Mouse (Mus musculus) lung, embryonic 14.5 days (tissue): ENCODE data around the gene Slc15a2. TPM values are rescaled to one million over a fixed set of nuclear protein-coding genes. Genes with fewer than 3 reads are reported as not detected.

ENCODE experiments used
- ATAC-seq: fragments of 200-750 bp; cut with Nextera tagmentation; 2 replicates; pipeline ENCODE4 v1.8.0; 2017; ENCODE audit warnings: mild to moderate bottlenecking, moderate TSS enrichment, moderate library complexity; ENCODE audit not compliant: insufficient read depth
- DNase-seq: peaks from one replicate; pipeline ENCODE4 v3.0.0-alpha.2; 2015
- H3K27ac ChIP-seq: fragments of 300-500 bp; sonication (generic); 2 replicates; pipeline ENCODE4 v1.5.1; 2014; ENCODE audit warnings: low read depth, mild to moderate bottlenecking, moderate library complexity
- H3K27me3 ChIP-seq: fragments of 300-500 bp; sonication (generic); 2 replicates; pipeline ENCODE4 v1.6.1; 2014; ENCODE audit warnings: low read length, control low read depth; ENCODE audit not compliant: insufficient read depth
- H3K36me3 ChIP-seq: fragments of 300-500 bp; sonication (generic); 2 replicates; pipeline ENCODE4 v1.6.1; 2014; ENCODE audit warnings: control low read depth; ENCODE audit not compliant: insufficient read depth
- H3K4me1 ChIP-seq: fragments of 300-500 bp; sonication (generic); 2 replicates; pipeline ENCODE4 v1.6.1; 2014; ENCODE audit warnings: antibody characterized with exemption, control low read depth; ENCODE audit not compliant: insufficient read depth
- H3K4me2 ChIP-seq: fragments of 300-500 bp; sonication (generic); 2 replicates; pipeline ENCODE4 v1.6.1; 2014; ENCODE audit warnings: mild to moderate bottlenecking
- H3K4me3 ChIP-seq: fragments of 300-500 bp; sonication (generic); 2 replicates; pipeline ENCODE4 v1.5.1; 2014; ENCODE audit warnings: low read depth, low read length
- H3K9ac ChIP-seq: fragments of 300-500 bp; sonication (generic); 2 replicates; pipeline ENCODE4 v1.6.1; 2014
- H3K9me3 ChIP-seq: fragments of 300-500 bp; sonication (generic); 2 replicates; pipeline ENCODE4 v1.6.1; 2016; ENCODE audit warnings: low read depth, low read length, control low read depth
- CTCF ChIP-seq: IDR thresholded peaks from 2 replicates; pipeline ENCODE4 v1.5.1; 2016; ENCODE audit warnings: antibody characterized with exemption, low read depth
- WGBS: fragments of 180-500 bp; shearing (Covaris S2); extraction: QIAGEN DNeasy Blood & Tissue Kit; methylation state at CpG from one replicate; pipeline ENCODE4 v1.1.7; 2014; 5-methylcytosine and 5-hydroxymethylcytosine counted together
- polyA plus RNA-seq: library from polyadenylated mRNA; unstranded; fragments of >200 nt; fragmentation: Nextera tagmentation; extraction: Ambion mirVana; gene quantifications from 2 replicates; pipeline ENCODE4 v1.2.1, GENCODE M21; 2014

Gene Slc15a2
- polyA plus RNA-seq, 1 experiment from 2014 or later = 28.1 TPM

- peak; percentile 92 for ATAC-seq
- H3K4me2 ChIP-seq = no peak overlapping the region
- H3K27ac ChIP-seq = no peak overlapping the region
- no peak overlapping the region for H3K9ac ChIP-seq
- H3K27me3 ChIP-seq = no peaks in the 10 kb centered on the region
- H3K4me3 ChIP-seq = no peak overlapping the region
- peak; percentile 79 for TF ChIP-seq CTCF
- no peaks in the 10 kb centered on the region for H3K36me3 ChIP-seq
- peak; percentile 90 for DNase-seq
- whole genome bisulfite sequencing = 10% methylated on average over 7 of the region's 7 CpGs
- no peaks in the 10 kb centered on the region for H3K9me3 ChIP-seq
- no peaks in the 10 kb centered on the region for H3K4me1 ChIP-seq
These were observed 32.7 kb upstream of the Slc15a2 start for GRCm38 (mm10) chr16:36817321-36817926.

DNA sequence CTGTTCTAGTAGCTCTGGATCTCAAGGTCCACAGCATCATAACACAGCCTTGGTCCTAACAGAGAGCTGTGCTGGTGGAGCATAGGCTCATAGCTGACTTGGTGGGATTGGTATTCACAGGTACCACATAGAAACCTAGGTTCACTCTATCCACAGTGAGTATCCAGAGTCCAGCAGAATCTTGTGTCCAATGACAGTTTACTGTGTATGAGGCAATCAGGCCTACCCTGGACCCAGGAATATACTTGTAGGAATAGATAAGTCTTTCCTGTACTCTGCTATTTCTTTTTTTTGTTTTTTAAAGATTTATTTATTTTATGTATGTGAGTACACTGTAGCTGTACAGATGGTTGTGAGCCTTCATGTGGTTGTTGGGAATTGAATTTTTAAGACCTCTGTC, 32.2 kb upstream of the Slc15a2 start:
- TF ChIP-seq CTCF = no peak
- DNase-seq (no peak), ATAC-seq (peak; percentile 48; the same call in 1 of the 2 replicates)
- no peak overlapping the region for H3K9ac ChIP-seq
- no peaks in the 10 kb centered on the region for H3K27me3 ChIP-seq
- no peak overlapping the region for H3K27ac ChIP-seq
- no peak overlapping the region for H3K4me2 ChIP-seq
- no peaks in the 10 kb centered on the region for H3K9me3 ChIP-seq
- H3K36me3 ChIP-seq = no peaks in the 10 kb centered on the region
- no peaks in the 10 kb centered on the region for H3K4me1 ChIP-seq
- no peak overlapping the region for H3K4me3 ChIP-seq

DNA sequence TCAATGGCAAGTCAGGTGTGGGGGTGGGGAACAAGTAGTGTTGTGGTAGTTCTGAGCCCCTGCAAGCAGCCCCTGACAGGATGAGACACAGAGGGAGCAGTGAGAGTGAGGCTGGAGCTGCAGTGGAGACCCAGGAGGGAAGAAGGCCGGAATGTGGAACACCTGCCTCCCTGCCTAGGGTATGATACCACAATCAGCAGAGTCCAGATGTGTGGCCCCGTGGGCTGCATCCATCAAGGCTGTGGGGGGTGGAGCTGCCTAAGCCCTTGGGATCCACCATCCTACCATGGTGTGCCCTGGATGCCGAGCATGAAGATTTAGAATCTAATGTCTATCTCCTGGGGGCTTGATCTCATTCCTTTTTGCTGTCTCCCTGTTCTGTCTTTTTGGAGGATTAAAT, 28.9 kb upstream of the Slc15a2 start:
- no peaks in the 10 kb centered on the region for H3K36me3 ChIP-seq
- TF ChIP-seq CTCF = no peak
- no peaks in the 10 kb centered on the region for H3K27me3 ChIP-seq
- 51% methylated on average over 2 of the region's 3 CpGs for WGBS
- H3K4me1 ChIP-seq = no peaks in the 10 kb centered on the region
- H3K4me3 ChIP-seq = no peak overlapping the region
- H3K27ac ChIP-seq = no peak overlapping the region
- H3K9me3 ChIP-seq = no peaks in the 10 kb centered on the region
- H3K4me2 ChIP-seq = no peak overlapping the region
- no peak overlapping the region for H3K9ac ChIP-seq
- no peak for DNase-seq
- ATAC-seq = no peak

DNA sequence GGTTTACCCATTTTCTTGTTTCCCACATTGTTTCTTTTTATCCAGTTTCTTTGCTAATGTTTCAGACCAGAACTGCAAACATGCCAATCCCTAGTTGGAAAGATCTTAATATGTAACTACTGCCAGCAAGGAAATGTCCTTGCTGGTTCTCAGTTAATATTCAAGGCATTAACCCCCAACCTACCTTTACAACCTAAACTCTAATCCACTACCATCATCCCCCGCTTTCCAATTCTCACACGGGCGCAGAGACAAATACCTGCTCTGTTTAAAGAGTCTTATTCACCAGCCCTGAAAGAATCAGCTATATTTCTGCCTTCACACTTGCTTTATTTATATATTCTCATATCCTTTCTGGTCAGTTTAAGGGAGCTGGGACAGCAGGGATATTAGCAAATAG, 23.9 kb upstream of the Slc15a2 start:
- H3K4me3 ChIP-seq = no peak overlapping the region
- WGBS = 77% methylated on average over 3 of the region's 3 CpGs
- DNase-seq (no peak), ATAC-seq (no peak)
- H3K4me2 ChIP-seq = no peak overlapping the region
- H3K27me3 ChIP-seq = no peaks in the 10 kb centered on the region
- no peak overlapping the region for H3K27ac ChIP-seq
- H3K9ac ChIP-seq = no peak overlapping the region
- no peaks in the 10 kb centered on the region for H3K36me3 ChIP-seq
- H3K4me1 ChIP-seq = no peaks in the 10 kb centered on the region
- TF ChIP-seq CTCF = no peak
- H3K9me3 ChIP-seq = no peaks in the 10 kb centered on the region

DNA sequence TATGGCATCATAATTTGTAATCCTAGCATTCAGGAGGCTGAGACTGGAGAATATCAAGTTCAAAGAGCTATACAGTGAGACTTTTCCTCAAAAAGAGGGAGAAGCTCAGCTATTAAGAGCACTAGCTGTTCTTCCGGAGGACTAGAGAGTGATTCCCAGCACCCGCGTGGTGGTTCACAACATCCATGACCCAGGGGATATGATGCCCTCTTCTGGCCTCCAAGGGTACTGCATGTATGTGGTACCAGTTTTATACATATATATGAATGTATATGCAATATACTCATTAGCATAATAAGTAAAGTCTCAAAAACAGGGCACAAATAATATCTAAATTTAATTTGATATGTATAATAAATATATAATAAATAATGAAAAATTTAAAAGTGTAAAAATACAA, 17.6 kb upstream of the Slc15a2 start:
- WGBS = 78% methylated on average over 3 of the region's 3 CpGs
- TF ChIP-seq CTCF = peak; percentile 33; the same call in 1 of the 2 replicates
- Histone ChIP-seq H3K4me2 (no peak overlapping the region), H3K27ac (no peak overlapping the region), H3K36me3 (no peaks in the 10 kb centered on the region), H3K4me3 (no peak overlapping the region), H3K9ac (no peak overlapping the region), H3K4me1 (no peaks in the 10 kb centered on the region), H3K27me3 (no peaks in the 10 kb centered on the region), H3K9me3 (0 out of 2 replicates have a peak, but pooled peaks cover 4% of the 10 kb centered on the region)
- ATAC-seq = no peak
- DNase-seq = no peak

GRCm38 (mm10) chr16:36798334-36798733, 13.6 kb upstream of the Slc15a2 start:
- H3K36me3 ChIP-seq = no peaks in the 10 kb centered on the region
- 83% methylated on average over 2 of the region's 2 CpGs for WGBS
- ATAC-seq (no peak), DNase-seq (no peak)
- H3K9me3 ChIP-seq = 0 out of 2 replicates have a peak, but pooled peaks cover 4% of the 10 kb centered on the region
- H3K4me2 ChIP-seq = no peak overlapping the region
- H3K9ac ChIP-seq = no peak overlapping the region
- H3K4me1 ChIP-seq = no peaks in the 10 kb centered on the region
- no peak overlapping the region for H3K27ac ChIP-seq
- no peaks in the 10 kb centered on the region for H3K27me3 ChIP-seq
- no peak for TF ChIP-seq CTCF
- no peak overlapping the region for H3K4me3 ChIP-seq

DNA sequence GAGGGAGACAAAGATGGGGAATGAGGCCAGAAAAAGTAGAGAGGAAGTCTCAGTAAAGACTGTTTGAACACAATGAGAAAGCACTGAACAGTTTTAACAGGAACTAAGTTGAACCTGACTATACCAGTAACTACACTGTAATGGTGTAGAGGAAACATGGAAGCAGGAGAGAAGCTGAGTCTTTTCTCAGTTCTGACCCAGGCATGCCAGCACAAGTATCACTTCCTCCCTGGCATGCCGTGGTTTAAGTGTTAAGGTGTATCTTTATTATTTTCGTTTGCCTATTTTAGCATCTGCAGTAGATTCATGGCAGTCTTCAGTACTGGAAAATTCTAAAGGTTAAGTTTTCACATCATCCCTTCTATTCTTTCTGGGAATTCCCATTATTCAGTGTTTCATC, 10.2 kb upstream of the Slc15a2 start:
- TF ChIP-seq CTCF = no peak
- Histone ChIP-seq H3K9ac (no peak overlapping the region), H3K36me3 (no peaks in the 10 kb centered on the region), H3K27ac (no peak overlapping the region), H3K27me3 (no peaks in the 10 kb centered on the region), H3K4me3 (no peak overlapping the region), H3K4me1 (no peaks in the 10 kb centered on the region), H3K9me3 (no peaks in the 10 kb centered on the region), H3K4me2 (no peak overlapping the region)
- 73% methylated on average over 2 of the region's 2 CpGs for WGBS
- no peak for ATAC-seq
- DNase-seq = no peak

GRCm38 (mm10) chr16:36790166-36790565, 5.4 kb upstream of the Slc15a2 start:
- no peaks in the 10 kb centered on the region for H3K27me3 ChIP-seq
- no peaks in the 10 kb centered on the region for H3K36me3 ChIP-seq
- no peak for DNase-seq
- no peak overlapping the region for H3K4me2 ChIP-seq
- H3K9ac ChIP-seq = no peak overlapping the region
- H3K4me3 ChIP-seq = no peak overlapping the region
- 75% methylated on average over 4 of the region's 4 CpGs for WGBS
- no peak overlapping the region for H3K27ac ChIP-seq
- ATAC-seq = no peak
- no peaks in the 10 kb centered on the region for H3K4me1 ChIP-seq
- H3K9me3 ChIP-seq = no peaks in the 10 kb centered on the region
- no peak for TF ChIP-seq CTCF
